Mouse (Mus musculus): ENCODE measurements around the gene Nkg7.

Gene Nkg7

GRCm38 (mm10) chr7:43448246-43448645 is 11.4 kb downstream of the Nkg7 start:
- peak; percentile 19 for DNase-seq

- DNase-seq = no peak
Observed at GRCm38 (mm10) chr7:43449811-43450210, 12.9 kb downstream of the Nkg7 start.

GRCm38 (mm10) chr7:43451726-43452125 is 14.9 kb downstream of the Nkg7 start:
- no peak for DNase-seq

GRCm38 (mm10) chr7:43452609-43453008 is 15.7 kb downstream of the Nkg7 start:
- DNase-seq = peak; percentile 28

- DNase-seq = no peak
Observed at GRCm38 (mm10) chr7:43453599-43454355, 16.9 kb downstream of the Nkg7 start.

GRCm38 (mm10) chr7:43454371-43454770 is 17.5 kb downstream of the Nkg7 start:
- DNase-seq = no peak

- no peak for DNase-seq
Observed at GRCm38 (mm10) chr7:43462851-43463250, 26.0 kb downstream of the Nkg7 start, which contains the start of gene Vsig10l. Gene Vsig10l (plus strand): TSS chr7:43463151.

- no peak for DNase-seq
Observed at GRCm38 (mm10) chr7:43463976-43464375, 27.1 kb downstream of the Nkg7 start.

- DNase-seq = no peak
Observed at GRCm38 (mm10) chr7:43464864-43465343, 28.0 kb downstream of the Nkg7 start.

GRCm38 (mm10) chr7:43465344-43466098 is 28.6 kb downstream of the Nkg7 start:
- DNase-seq = peak; percentile 91

GRCm38 (mm10) chr7:43466099-43466694 is 29.3 kb downstream of the Nkg7 start:
- DNase-seq = peak; percentile 86

GRCm38 (mm10) chr7:43470373-43470772 is 33.5 kb downstream of the Nkg7 start:
- peak; percentile 43 for DNase-seq

GRCm38 (mm10) chr7:43475706-43476105 is 38.8 kb downstream of the Nkg7 start:
- DNase-seq = no peak

- DNase-seq = no peak
Observed at GRCm38 (mm10) chr7:43476376-43476775, 39.5 kb downstream of the Nkg7 start.

GRCm38 (mm10) chr7:43481191-43481590 is 44.3 kb downstream of the Nkg7 start:
- no peak for DNase-seq

- DNase-seq = no peak
Observed at GRCm38 (mm10) chr7:43482090-43482716, 45.3 kb downstream of the Nkg7 start.

GRCm38 (mm10) chr7:43483236-43483635 is 46.4 kb downstream of the Nkg7 start:
- no peak for DNase-seq
